Mouse (Mus musculus): ENCODE results near the gene Gm49510. TPM values are rescaled to one million over a fixed set of nuclear protein-coding genes. Genes with fewer than 3 reads are reported as not detected.

Gm49510 gene
- polyA plus RNA-seq (2021; fragmentation: Nextera tagmentation): 0.13 and 0.19 TPM in 2 replicates
- long read RNA-seq, experiment 1, partial matches to known transcripts: 0 of 12 reads
- long read RNA-seq, experiment 1, other reads (novel, unspliced or antisense): 12 of 12 reads
- long read RNA-seq, experiment 2, partial matches to known transcripts: 0 of 35 reads
- long read RNA-seq, experiment 2, other reads (novel, unspliced or antisense): 35 of 35 reads

GRCm38 (mm10) chr15:78899409-78899739, at the start of gene Gm49510:
TSS of gene Gm49510 (plus strand) at chr15:78899667.

GRCm38 (mm10) chr15:78855303-78855965, 44.0 kb upstream of the Gm49510 start, which contains the start of gene Lgals2:
TSS of gene Lgals2 (minus strand) at chr15:78855529.

GRCm38 (mm10) chr15:78876991-78877809, 22.3 kb upstream of the Gm49510 start, which contains the start of gene Gga1:
TSS of gene Gga1 (plus strand) at chr15:78877190.

GRCm38 (mm10) chr15:78899740-78900584, 495 bp downstream of the Gm49510 start, which contains the start of gene Sh3bp1:
TSS of gene Sh3bp1 (plus strand) at chr15:78899768.

GRCm38 (mm10) chr15:78913632-78914090, 14.2 kb downstream of the Gm49510 start, which contains the start of gene Pdxp:
TSS of gene Pdxp (plus strand) at chr15:78913919.

GRCm38 (mm10) chr15:78926021-78926919, 26.8 kb downstream of the Gm49510 start, which contains the start of gene Lgals1:
TSS of gene Lgals1 (plus strand) at chr15:78926725.

GRCm38 (mm10) chr15:78934784-78935320, 35.4 kb downstream of the Gm49510 start, which contains the start of gene Nol12:
TSS of gene Nol12 (plus strand) at chr15:78934933.

GRCm38 (mm10) chr15:78947657-78948056, 48.2 kb downstream of the Gm49510 start, which contains the start of gene Triobp:
TSS of gene Triobp (plus strand) at chr15:78947724.

Small RNA genes within 50 kb of the gene (microRNA-seq; reads per million reads assigned to microRNA genes)
- gene Mir6955: 1.3 reads per million

Other genes starting within 250 kb of the Gm49510 start
- 11.8 and 14.8 TPM in 2 replicates for gene Elfn2, start 180.9 kb upstream of the Gm49510 start, polyA plus RNA-seq (2021; fragmentation: Nextera tagmentation)
- 2.3 and 2.4 TPM in 2 replicates for gene Mfng, start 126.2 kb upstream of the Gm49510 start, polyA plus RNA-seq (2021; fragmentation: Nextera tagmentation)
- gene Card10, start 96.6 kb upstream of the Gm49510 start, polyA plus RNA-seq (2021; fragmentation: Nextera tagmentation): 0.82 and 0.97 TPM in 2 replicates
- 21.1 and 33.4 TPM in 2 replicates for gene Cdc42ep1, start 57.0 kb upstream of the Gm49510 start, polyA plus RNA-seq (2021; fragmentation: Nextera tagmentation)
- 0.28 and 0.63 TPM in 2 replicates for gene Lgals2, start 44.1 kb upstream of the Gm49510 start, polyA plus RNA-seq (2021; fragmentation: Nextera tagmentation)
- gene Gga1, start 22.5 kb upstream of the Gm49510 start, polyA plus RNA-seq (2021; fragmentation: Nextera tagmentation): 6.6 and 7.5 TPM in 2 replicates
- 2.8 and 4.3 TPM in 2 replicates for gene Sh3bp1, start 101 bp downstream of the Gm49510 start, polyA plus RNA-seq (2021; fragmentation: Nextera tagmentation)
- gene Pdxp, start 14.3 kb downstream of the Gm49510 start, polyA plus RNA-seq (2021; fragmentation: Nextera tagmentation): 117 and 170 TPM in 2 replicates
- gene Lgals1, start 27.1 kb downstream of the Gm49510 start, polyA plus RNA-seq (2021; fragmentation: Nextera tagmentation): 98.4 and 125 TPM in 2 replicates
- 43.1 and 48.4 TPM in 2 replicates for gene Nol12, start 35.3 kb downstream of the Gm49510 start, polyA plus RNA-seq (2021; fragmentation: Nextera tagmentation)
- 4.4 and 5.7 TPM in 2 replicates for gene Triobp, start 48.1 kb downstream of the Gm49510 start, polyA plus RNA-seq (2021; fragmentation: Nextera tagmentation)
- gene H1f0, start 128.8 kb downstream of the Gm49510 start, polyA plus RNA-seq (2021; fragmentation: Nextera tagmentation): 65.5 and 70.9 TPM in 2 replicates
- 0.23 TPM in 2 replicates for gene Galr3, start 142.2 kb downstream of the Gm49510 start, polyA plus RNA-seq (2021; fragmentation: Nextera tagmentation)
- 28.0 and 29.8 TPM in 2 replicates for gene Ankrd54, start 163.2 kb downstream of the Gm49510 start, polyA plus RNA-seq (2021; fragmentation: Nextera tagmentation)
- 100 and 106 TPM in 2 replicates for gene Eif3l, start 175.5 kb downstream of the Gm49510 start, polyA plus RNA-seq (2021; fragmentation: Nextera tagmentation)
- gene Micall1, start 209.2 kb downstream of the Gm49510 start, polyA plus RNA-seq (2021; fragmentation: Nextera tagmentation): 3.3 and 3.8 TPM in 2 replicates
- gene Polr2f, start 241.3 kb downstream of the Gm49510 start, polyA plus RNA-seq (2021; fragmentation: Nextera tagmentation): 156 and 172 TPM in 2 replicates
- 18.0 and 24.6 TPM in 2 replicates for gene 1700088E04Rik, start 241.6 kb downstream of the Gm49510 start, polyA plus RNA-seq (2021; fragmentation: Nextera tagmentation)